Mouse (Mus musculus) thymus, postnatal 14 days (tissue): Measurements from ENCODE around the gene Gm8947.

ENCODE experiments used
- DNase-seq: peaks from one replicate; pipeline ENCODE4 v3.0.0; 2021

Gene Gm8947

DNA sequence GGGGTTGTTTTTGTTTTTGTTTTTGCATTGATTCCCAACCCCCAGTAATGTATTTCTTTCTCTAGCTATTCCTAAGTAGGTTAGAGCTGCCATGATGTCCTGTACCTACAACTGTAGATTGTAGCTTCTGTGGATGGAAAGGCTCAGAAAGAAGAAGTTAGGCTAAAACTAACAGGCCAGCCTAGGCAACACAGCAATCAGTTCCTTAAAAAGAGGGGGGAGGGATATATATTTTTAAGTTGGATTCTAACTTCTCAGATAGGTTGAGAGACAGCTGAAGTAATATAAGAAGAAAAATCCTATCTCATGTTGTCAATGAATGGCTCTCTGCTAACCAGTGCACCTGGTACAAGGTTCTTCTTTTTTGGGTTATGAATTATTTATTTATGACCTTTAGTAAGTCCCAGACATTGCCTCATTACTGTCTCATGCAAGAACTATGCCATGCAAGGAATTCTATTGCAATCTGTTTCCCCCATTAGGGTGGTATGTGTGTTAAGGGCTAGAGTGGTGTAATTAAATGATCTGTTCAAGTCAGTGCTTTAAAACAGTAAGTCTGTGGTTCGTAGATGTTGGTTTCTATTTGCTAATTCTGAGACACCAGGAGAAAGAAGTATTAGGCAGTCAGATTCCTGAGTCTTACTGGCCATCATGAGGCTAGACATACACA lies 36.3 kb downstream of the Gm8947 start:
- DNase-seq: no peak

DNA sequence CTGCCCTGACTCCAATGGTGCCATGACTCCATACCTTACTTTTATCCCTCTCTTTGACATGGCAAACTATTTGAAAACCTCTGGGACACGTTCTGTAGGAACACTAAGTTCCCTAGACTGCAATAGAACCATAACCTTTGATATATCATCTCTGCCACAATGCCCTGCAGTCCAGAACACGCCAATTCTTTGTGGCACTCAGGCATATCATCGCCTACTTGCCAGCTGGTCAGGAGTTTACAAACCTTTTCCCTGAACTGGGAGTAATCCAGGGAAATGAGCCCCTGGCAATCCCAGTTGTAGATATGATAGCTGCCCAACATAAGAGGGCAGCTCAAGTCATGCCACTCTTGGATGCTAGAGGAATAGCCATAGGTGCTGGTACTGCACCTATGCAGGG lies 40.2 kb downstream of the Gm8947 start:
- no peak for DNase-seq

DNA sequence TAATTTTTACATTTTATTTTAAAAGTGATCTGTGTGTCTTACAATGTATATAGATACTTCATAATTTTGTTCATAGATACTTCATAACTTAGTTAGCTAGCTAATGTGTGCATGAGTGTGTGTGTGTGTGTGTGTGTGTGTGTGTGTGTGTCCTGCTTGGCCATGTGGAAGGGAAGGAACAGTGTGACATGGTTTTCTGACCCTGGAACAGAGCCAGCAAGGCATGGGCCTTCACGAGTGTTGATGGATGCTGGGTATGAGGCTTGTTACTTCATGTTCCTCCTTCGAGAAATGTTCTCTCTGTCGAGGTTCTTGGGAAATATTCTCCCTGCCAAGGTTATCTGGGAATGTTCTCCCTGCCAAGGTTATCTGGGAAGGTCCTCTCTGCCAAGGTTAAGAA lies 41.6 kb downstream of the Gm8947 start:
- DNase-seq: no peak

DNA sequence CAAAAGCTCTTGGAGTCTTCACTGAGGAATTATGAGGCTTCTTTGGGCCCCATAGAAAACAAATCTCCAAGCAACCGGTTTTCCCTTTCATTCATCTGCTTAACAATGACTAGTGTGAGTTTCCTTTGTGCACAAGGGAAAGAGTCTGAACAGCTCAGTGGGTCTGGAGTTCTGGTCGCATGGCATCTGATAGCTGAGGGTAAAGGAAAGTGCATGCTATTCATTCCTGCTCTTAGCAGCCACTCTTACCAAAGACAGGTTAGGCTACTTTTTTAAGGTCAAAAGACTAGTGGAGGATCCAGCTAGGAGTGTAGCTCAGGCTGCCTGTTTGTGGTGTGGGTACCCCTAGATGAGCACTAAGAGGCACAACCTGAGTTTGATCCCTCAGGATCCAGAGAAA lies 43.4 kb downstream of the Gm8947 start:
- no peak for DNase-seq

DNA sequence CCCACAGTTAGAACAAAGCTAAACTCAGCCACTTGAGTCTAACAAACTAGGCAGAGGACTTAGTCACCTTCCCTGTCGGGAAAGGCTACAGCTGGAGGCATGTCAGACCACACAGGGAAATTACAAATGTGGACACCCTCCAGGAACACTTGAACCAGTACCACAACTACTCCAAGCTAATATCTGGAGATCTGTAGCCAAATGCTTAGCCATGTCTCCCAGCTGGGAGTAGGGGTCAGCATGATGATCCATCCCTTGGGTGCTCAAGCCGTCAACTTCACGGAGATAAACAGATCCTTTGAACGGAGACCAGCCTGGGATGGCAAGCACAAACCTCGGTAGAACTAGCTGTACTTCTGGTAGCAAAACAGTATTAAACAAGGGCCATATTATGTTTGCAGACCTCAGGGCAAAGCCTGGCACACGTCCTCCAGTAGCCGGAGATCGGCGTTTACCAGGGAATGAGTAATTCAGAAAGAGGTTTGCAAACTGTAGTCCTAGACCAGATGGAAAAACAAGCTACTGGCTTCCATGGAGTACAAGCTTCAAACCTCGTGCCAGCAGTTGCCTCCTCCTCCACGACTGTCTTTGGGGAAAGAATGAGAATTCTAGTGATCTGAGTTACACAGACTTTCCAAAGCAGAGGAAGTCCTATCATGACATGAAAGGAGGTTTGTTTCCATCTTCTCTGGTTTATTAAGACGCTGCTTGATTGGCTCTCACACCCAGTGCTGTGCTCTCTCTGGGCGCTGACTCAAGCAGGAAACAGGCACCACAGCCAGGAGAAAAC lies 44.2 kb downstream of the Gm8947 start:
- no peak for DNase-seq

DNA sequence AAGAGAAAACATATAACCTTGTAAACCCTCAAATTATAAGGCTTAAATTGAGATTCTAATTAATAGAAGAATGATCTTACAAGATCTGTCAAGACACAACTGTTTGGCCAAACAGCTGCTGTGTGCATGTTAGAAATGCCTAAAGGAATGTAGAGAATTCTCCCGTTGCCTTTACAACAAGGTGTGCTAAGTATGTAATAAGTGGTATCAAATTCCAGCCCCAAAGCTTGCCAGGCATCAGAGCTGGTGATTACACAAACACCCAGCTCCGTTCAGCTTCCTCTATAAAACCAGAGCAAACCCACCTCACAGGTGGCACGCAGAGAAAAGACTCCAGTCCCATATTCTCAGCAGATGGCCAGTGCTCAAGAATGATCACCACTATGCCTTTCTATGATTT lies 45.6 kb downstream of the Gm8947 start:
- DNase-seq: no peak

DNA sequence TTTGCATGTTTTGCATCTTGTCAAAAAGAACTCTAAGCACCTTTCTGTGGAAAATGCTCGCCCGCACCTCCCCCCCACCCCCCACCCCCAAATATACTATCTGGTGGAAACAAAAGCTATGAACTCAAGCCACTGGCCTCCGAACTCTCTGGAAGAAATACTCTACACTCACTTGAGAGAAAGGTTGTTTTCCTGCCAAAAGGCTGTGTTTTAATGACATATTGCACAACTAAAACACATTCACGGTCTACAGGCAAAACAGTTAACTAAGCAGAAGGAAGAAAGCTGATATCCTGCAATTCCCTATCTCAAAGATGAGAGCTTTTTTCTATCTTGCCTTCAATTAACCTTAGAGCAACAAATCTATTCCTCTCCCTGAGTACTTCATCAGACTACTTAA lies 51.2 kb downstream of the Gm8947 start:
- DNase-seq: no peak
